13 mouse cellular contexts compared by ENCODE assay signal in the genomic region with DNA sequence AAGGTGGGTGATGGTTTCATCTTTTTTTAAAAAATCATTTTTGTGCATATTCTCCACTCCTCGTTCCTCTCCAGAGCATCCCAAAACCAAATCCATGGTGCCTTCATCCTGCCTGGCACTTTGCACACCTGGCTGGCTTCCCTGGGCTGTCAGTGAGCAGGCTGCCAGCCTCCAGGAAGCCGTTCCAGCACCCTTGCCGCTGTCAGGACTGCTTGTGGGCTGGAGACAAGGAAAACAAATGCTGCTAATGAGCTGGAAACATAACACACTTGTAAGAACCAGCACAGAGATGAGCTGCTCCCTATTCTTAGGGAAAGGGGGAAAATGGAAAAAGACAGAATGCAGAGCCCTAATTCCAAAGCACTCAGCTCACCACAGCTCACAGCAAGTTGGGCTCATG.
DNase-seq lines count a peak whose midpoint lies in the region; ATAC-seq and TF ChIP-seq lines count a peak whose summit lies in the region.
"Had no signal": no experiment of that assay in that cellular context is flagged by ENCODE, and none has a peak within 500 bp of the region (broad histone marks: within the 10 kb centered on the region; RNA-seq: fewer than 3 reads in every experiment).

No protein-coding gene starts in this region.

- TF ChIP-seq CTCF in forebrain, postnatal 0 days (IDR thresholded peaks at IDR 0.05; ENCODE audit: low read depth) = no peak
- TF ChIP-seq CTCF in liver, postnatal 0 days (IDR thresholded peaks at IDR 0.05; ENCODE audit: low read depth) = no peak

- 0 out of 2 replicates have a peak, but pooled peaks have one; percentile 29 for ATAC-seq in forebrain, postnatal 0 days
- no peak for ATAC-seq in forebrain, embryonic 11.5 days (replicated peaks; ENCODE audit: low FRiP score)
- ATAC-seq in neural tube, embryonic 15.5 days (ENCODE audit: low FRiP score) = no peak
- ATAC-seq in liver, postnatal 0 days = no peak

- no peaks in the 10 kb centered on the region for H3K4me1 ChIP-seq in forebrain, postnatal 0 days (ENCODE audit: insufficient read depth)
- no peaks in the 10 kb centered on the region for H3K4me1 ChIP-seq in forebrain, embryonic 11.5 days (replicated peaks; ENCODE audit: control insufficient read depth, insufficient read depth, low read length)
- H3K4me1 ChIP-seq in neural tube, embryonic 15.5 days = no peaks in the 10 kb centered on the region
- H3K4me1 ChIP-seq in liver, postnatal 0 days (ENCODE audit: insufficient read depth) = no peaks in the 10 kb centered on the region
- H3K4me1 ChIP-seq: embryonic facial prominence, embryonic 12.5 days; kidney, embryonic 15.5 days; lung, embryonic 15.5 days had no signal

- no peaks in the 10 kb centered on the region for H3K9me3 ChIP-seq in forebrain, postnatal 0 days (ENCODE audit: low read length)
- H3K9me3 ChIP-seq in forebrain, embryonic 11.5 days (ENCODE audit: control insufficient read depth, low read length) = no peaks in the 10 kb centered on the region
- no peaks in the 10 kb centered on the region for H3K9me3 ChIP-seq in neural tube, embryonic 15.5 days (replicated peaks)
- H3K9me3 ChIP-seq in liver, postnatal 0 days (ENCODE audit: low read length) = no peaks in the 10 kb centered on the region
- H3K9me3 ChIP-seq: embryonic facial prominence, embryonic 12.5 days; kidney, embryonic 15.5 days; lung, embryonic 15.5 days had no signal

- H3K9ac ChIP-seq in forebrain, postnatal 0 days = no peak overlapping the region
- H3K9ac ChIP-seq in forebrain, embryonic 11.5 days (ENCODE audit: low read length) = no peak overlapping the region
- H3K9ac ChIP-seq in neural tube, embryonic 15.5 days (replicated peaks) = no peak overlapping the region
- no peak overlapping the region for H3K9ac ChIP-seq in liver, postnatal 0 days (replicated peaks)
- H3K9ac ChIP-seq: embryonic facial prominence, embryonic 12.5 days; kidney, embryonic 15.5 days; lung, embryonic 15.5 days had no signal

- WGBS in forebrain, postnatal 0 days = 27% methylated on average over 3 of the region's 3 CpGs
- WGBS in forebrain, embryonic 11.5 days = 74% methylated on average over 3 of the region's 3 CpGs
- WGBS in neural tube, embryonic 15.5 days = 62% methylated on average over 3 of the region's 3 CpGs
- WGBS in liver, postnatal 0 days (ENCODE audit: insufficient replicate concordance) = 61% methylated on average over 3 of the region's 3 CpGs

- H3K27me3 ChIP-seq in forebrain, postnatal 0 days (ENCODE audit: insufficient read depth, low read length) = no peaks in the 10 kb centered on the region
- no peaks in the 10 kb centered on the region for H3K27me3 ChIP-seq in forebrain, embryonic 11.5 days (ENCODE audit: control insufficient read depth, insufficient read depth, low read length)
- no peaks in the 10 kb centered on the region for H3K27me3 ChIP-seq in neural tube, embryonic 15.5 days (replicated peaks)
- no peaks in the 10 kb centered on the region for H3K27me3 ChIP-seq in liver, postnatal 0 days (ENCODE audit: insufficient read depth, low read length)
- H3K27me3 ChIP-seq: embryonic facial prominence, embryonic 12.5 days; kidney, embryonic 15.5 days; lung, embryonic 15.5 days had no signal

- no peak overlapping the region for H3K27ac ChIP-seq in forebrain, postnatal 0 days (ENCODE audit: low read depth, low read length)
- no peak overlapping the region for H3K27ac ChIP-seq in forebrain, embryonic 11.5 days (ENCODE audit: low read depth, low read length)
- H3K27ac ChIP-seq in neural tube, embryonic 15.5 days (replicated peaks) = no peak overlapping the region
- H3K27ac ChIP-seq in liver, postnatal 0 days (ENCODE audit: low read depth) = no peak overlapping the region
- H3K27ac ChIP-seq: embryonic facial prominence, embryonic 12.5 days; kidney, embryonic 15.5 days; lung, embryonic 15.5 days had no signal

- no peak for TF ChIP-seq EP300 in liver, postnatal 0 days (IDR thresholded peaks at IDR 0.05; ENCODE audit: low read depth)

- H3K4me2 ChIP-seq in forebrain, postnatal 0 days (ENCODE audit: low read depth) = no peak overlapping the region
- no peak overlapping the region for H3K4me2 ChIP-seq in forebrain, embryonic 11.5 days (ENCODE audit: low read depth, low read length, severe bottlenecking)
- H3K4me2 ChIP-seq in neural tube, embryonic 15.5 days = no peak overlapping the region
- H3K4me2 ChIP-seq in liver, postnatal 0 days (ENCODE audit: low read depth, low read length) = no peak overlapping the region
- H3K4me2 ChIP-seq: embryonic facial prominence, embryonic 12.5 days; kidney, embryonic 15.5 days; lung, embryonic 15.5 days had no signal

- H3K36me3 ChIP-seq in forebrain, postnatal 0 days (ENCODE audit: insufficient read depth) = no peaks in the 10 kb centered on the region
- no peaks in the 10 kb centered on the region for H3K36me3 ChIP-seq in forebrain, embryonic 11.5 days (ENCODE audit: control insufficient read depth, insufficient read depth, low read length)
- no peaks in the 10 kb centered on the region for H3K36me3 ChIP-seq in neural tube, embryonic 15.5 days
- H3K36me3 ChIP-seq in liver, postnatal 0 days (replicated peaks; ENCODE audit: insufficient read depth, low read length) = no peaks in the 10 kb centered on the region
- H3K36me3 ChIP-seq: embryonic facial prominence, embryonic 12.5 days; kidney, embryonic 15.5 days; lung, embryonic 15.5 days had no signal

- H3K4me3 ChIP-seq in forebrain, postnatal 0 days (ENCODE audit: low read depth, low read length) = no peak overlapping the region
- H3K4me3 ChIP-seq in forebrain, embryonic 11.5 days (ENCODE audit: low read depth, low read length) = no peak overlapping the region
- no peak overlapping the region for H3K4me3 ChIP-seq in neural tube, embryonic 15.5 days (replicated peaks)
- no peak overlapping the region for H3K4me3 ChIP-seq in liver, postnatal 0 days (ENCODE audit: low read depth, low read length)
- H3K4me3 ChIP-seq: embryonic facial prominence, embryonic 12.5 days; kidney, embryonic 15.5 days; lung, embryonic 15.5 days had no signal

- peak; percentile 29 for DNase-seq in forebrain, postnatal 0 days
- no peak for DNase-seq in forebrain, embryonic 11.5 days (ENCODE audit: low spot score)
- DNase-seq in layer of hippocampus, adult 18-20 months (ENCODE audit: low spot score in 2 of 2) = peak; percentile 46 to 51
- peak; percentile 22 to 37 for DNase-seq in layer of hippocampus, postnatal 36 days
- DNase-seq in right cerebral cortex, postnatal 10 days (ENCODE audit: low spot score in 2 of 2) = peak; percentile 46 to 50
- no peak for DNase-seq in liver, postnatal 0 days
- DNase-seq: cerebellum, postnatal 36 days; heart, adult 11 months; spleen, adult 18-20 months had no signal

Comparison
In these comparisons a context has a peak if more than half of its experiments do, and no peak if none do; other contexts are left out.
1. DNase-seq: peak in forebrain, postnatal 0 days (single experiment), layer of hippocampus, adult 18-20 months (2 of 2), layer of hippocampus, postnatal 36 days (2 of 2) and right cerebral cortex, postnatal 10 days (2 of 2); none in forebrain, embryonic 11.5 days (single experiment) and liver, postnatal 0 days (single experiment).